Mouse (Mus musculus): ENCODE results near the gene Ly6g6d.

DNA sequence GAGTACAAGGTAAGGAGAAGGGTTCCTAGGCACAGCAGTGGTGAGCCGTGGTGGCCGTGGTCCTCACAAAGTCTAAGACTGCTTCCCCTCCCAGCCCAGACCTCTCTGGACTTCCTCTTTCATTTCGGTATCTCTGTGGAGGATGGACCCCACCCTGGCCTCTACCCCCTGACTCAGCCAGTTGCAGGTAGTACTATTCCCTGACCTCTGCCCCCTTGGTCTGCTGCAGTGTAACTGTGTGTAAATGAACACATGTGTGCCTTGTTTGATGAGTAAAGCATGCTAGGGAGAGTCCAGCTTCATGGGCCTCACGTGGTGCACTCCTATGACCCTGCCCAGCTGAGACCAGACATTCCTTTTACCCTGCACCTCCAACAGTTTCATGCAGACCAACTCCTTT, 54.1 kb downstream of the Ly6g6d start:
- TF ChIP-seq CTCF (IDR thresholded peaks at IDR 0.05), result no peak
- TF ChIP-seq POLR2A (IDR thresholded peaks at IDR 0.05; ENCODE audit: insufficient read depth, low read depth, low read length), result no peak
- no peak for TF ChIP-seq EP300 (IDR thresholded peaks at IDR 0.05; ENCODE audit: insufficient read depth, low read depth, low read length)

Measured in heart, adult 2 months (tissue).